Mouse (Mus musculus): Measurements from ENCODE around the gene Fem1a. TPM values are rescaled to one million over a fixed set of nuclear protein-coding genes. Genes with fewer than 3 reads are reported as not detected.
"Not testable (repeated sequence)": the region's sequence is repeated elsewhere in the genome, so short reads cannot be mapped to it uniquely, and the experiment has no call there.

The Fem1a gene
- polyA plus RNA-seq, 1 experiment from 2014 or later = 15.5 TPM

DNA sequence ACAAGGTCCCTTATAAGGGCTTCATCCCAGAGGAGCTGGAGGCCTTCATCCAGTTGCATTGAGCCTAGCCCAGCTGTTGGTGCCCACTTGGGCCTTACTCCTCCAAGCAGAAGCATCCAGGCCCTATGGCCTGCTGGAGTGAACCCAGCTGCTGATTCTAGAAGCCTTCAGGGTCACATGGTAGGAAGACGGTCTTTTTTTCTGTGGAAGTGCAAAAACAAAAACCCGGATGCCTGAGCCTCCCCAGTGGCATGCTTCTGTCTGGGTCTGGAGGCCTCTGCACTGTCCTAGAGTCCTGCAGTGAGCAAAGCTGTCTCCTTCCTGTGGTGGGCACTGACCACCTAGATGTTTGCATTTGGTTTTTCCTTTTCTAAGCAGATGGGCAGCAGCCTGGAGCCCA lies 2.2 kb downstream of the Fem1a start:
- 79% methylated on average over 2 of the region's 2 CpGs for WGBS
- not testable (repeated sequence) for H3K27ac ChIP-seq (ENCODE audit: low read length); H3K9ac ChIP-seq (ENCODE audit: low read depth, low read length); H3K4me2 ChIP-seq (ENCODE audit: low read length); ATAC-seq; H3K9me3 ChIP-seq (replicated peaks; ENCODE audit: control insufficient read depth, low read length, poor library complexity, severe bottlenecking); H3K4me3 ChIP-seq (ENCODE audit: low read depth, low read length); H3K27me3 ChIP-seq (ENCODE audit: control insufficient read depth, insufficient read depth, low read depth, low read length)
- Histone ChIP-seq H3K4me1 (ENCODE audit: control insufficient read depth, insufficient read depth, low read length) (peaks cover 52% of the 10 kb centered on the region), H3K36me3 (ENCODE audit: control insufficient read depth, insufficient read depth, low read length) (peaks cover 13% of the 10 kb centered on the region)

DNA sequence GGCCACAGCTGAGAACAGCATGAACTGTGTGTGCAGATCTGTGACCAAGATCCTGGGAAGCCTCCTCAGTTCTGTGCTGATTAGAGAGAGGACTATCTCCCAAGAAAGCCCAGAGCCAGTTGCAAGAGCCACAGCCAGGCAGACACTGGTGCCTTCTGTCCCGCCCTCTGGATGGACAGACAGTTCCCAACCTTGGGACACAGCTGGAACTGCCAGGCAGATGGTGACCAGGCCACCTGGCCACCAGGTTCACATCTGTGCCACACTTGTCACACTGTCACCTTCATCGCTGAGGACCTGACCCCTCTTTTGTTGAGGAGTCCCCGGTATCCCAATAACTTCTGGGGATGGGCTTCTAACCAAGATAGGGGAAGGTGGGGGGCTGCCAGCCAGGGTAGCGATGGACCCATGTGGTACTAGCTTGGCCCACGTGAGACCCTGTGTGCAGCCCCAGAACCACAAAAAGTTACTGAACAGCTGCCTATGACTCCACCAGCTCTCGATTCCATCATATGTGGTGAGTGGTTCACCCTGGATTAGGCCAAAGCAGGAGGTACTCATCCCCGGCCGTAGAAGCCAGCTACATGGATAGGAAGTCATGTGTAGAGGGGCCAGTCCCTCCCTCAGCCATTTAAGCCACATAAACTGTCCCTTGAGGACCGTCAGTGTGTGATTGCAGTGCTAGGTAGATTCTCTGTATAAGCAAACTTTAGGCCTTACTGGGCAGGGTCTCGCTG lies 2.9 kb downstream of the Fem1a start:
- no peak overlapping the region for H3K4me2 ChIP-seq (ENCODE audit: low read length)
- H3K4me3 ChIP-seq (ENCODE audit: low read depth, low read length) = no peak overlapping the region
- no peak overlapping the region for H3K27ac ChIP-seq (ENCODE audit: low read length)
- no peaks in the 10 kb centered on the region for H3K27me3 ChIP-seq (ENCODE audit: control insufficient read depth, insufficient read depth, low read depth, low read length)
- no peak for ATAC-seq
- no peaks in the 10 kb centered on the region for H3K9me3 ChIP-seq (replicated peaks; ENCODE audit: control insufficient read depth, low read length, poor library complexity, severe bottlenecking)
- 93% methylated on average over 10 of the region's 10 CpGs for WGBS
- H3K9ac ChIP-seq (ENCODE audit: low read depth, low read length) = no peak overlapping the region
- peaks cover 52% of the 10 kb centered on the region for H3K4me1 ChIP-seq (ENCODE audit: control insufficient read depth, insufficient read depth, low read length)
- H3K36me3 ChIP-seq (ENCODE audit: control insufficient read depth, insufficient read depth, low read length) = peaks cover 13% of the 10 kb centered on the region

GRCm38 (mm10) chr17:56261166-56261565 lies 4.6 kb downstream of the Fem1a start:
- Histone ChIP-seq H3K36me3 (ENCODE audit: control insufficient read depth, insufficient read depth, low read length) (peaks cover 17% of the 10 kb centered on the region), H3K4me2 (ENCODE audit: low read length) (no peak overlapping the region), H3K27me3 (ENCODE audit: control insufficient read depth, insufficient read depth, low read depth, low read length) (no peaks in the 10 kb centered on the region), H3K9me3 (replicated peaks; ENCODE audit: control insufficient read depth, low read length, poor library complexity, severe bottlenecking) (no peaks in the 10 kb centered on the region), H3K27ac (ENCODE audit: low read length) (no peak overlapping the region), H3K9ac (ENCODE audit: low read depth, low read length) (0 out of 2 replicates have a peak overlapping the region, but pooled peaks have one; percentile 30), H3K4me3 (ENCODE audit: low read depth, low read length) (no peak overlapping the region), H3K4me1 (ENCODE audit: control insufficient read depth, insufficient read depth, low read length) (peaks cover 48% of the 10 kb centered on the region)
- 74% methylated on average over 3 of the region's 3 CpGs for WGBS
- no peak for ATAC-seq

GRCm38 (mm10) chr17:56262645-56263094 lies 6.1 kb downstream of the Fem1a start:
- Histone ChIP-seq H3K4me1 (ENCODE audit: control insufficient read depth, insufficient read depth, low read length) (peaks cover 46% of the 10 kb centered on the region), H3K4me3 (ENCODE audit: low read depth, low read length) (no peak overlapping the region), H3K4me2 (ENCODE audit: low read length) (no peak overlapping the region), H3K9ac (ENCODE audit: low read depth, low read length) (no peak overlapping the region), H3K36me3 (ENCODE audit: control insufficient read depth, insufficient read depth, low read length) (peaks cover 17% of the 10 kb centered on the region), H3K27me3 (ENCODE audit: control insufficient read depth, insufficient read depth, low read depth, low read length) (no peaks in the 10 kb centered on the region), H3K27ac (ENCODE audit: low read length) (no peak overlapping the region), H3K9me3 (replicated peaks; ENCODE audit: control insufficient read depth, low read length, poor library complexity, severe bottlenecking) (no peaks in the 10 kb centered on the region)
- ATAC-seq = no peak
- WGBS = 89% methylated on average over 3 of the region's 3 CpGs

- H3K27me3 ChIP-seq (ENCODE audit: control insufficient read depth, insufficient read depth, low read depth, low read length) = no peaks in the 10 kb centered on the region
- no peak overlapping the region for H3K27ac ChIP-seq (ENCODE audit: low read length)
- H3K9ac ChIP-seq (ENCODE audit: low read depth, low read length) = no peak overlapping the region
- H3K36me3 ChIP-seq (ENCODE audit: control insufficient read depth, insufficient read depth, low read length) = peaks cover 17% of the 10 kb centered on the region
- H3K4me2 ChIP-seq (ENCODE audit: low read length) = no peak overlapping the region
- peak; percentile 72 for ATAC-seq
- peaks cover 36% of the 10 kb centered on the region for H3K4me1 ChIP-seq (ENCODE audit: control insufficient read depth, insufficient read depth, low read length)
- H3K9me3 ChIP-seq (replicated peaks; ENCODE audit: control insufficient read depth, low read length, poor library complexity, severe bottlenecking) = no peaks in the 10 kb centered on the region
- 21% methylated on average over 8 of the region's 8 CpGs for WGBS
- H3K4me3 ChIP-seq (ENCODE audit: low read depth, low read length) = no peak overlapping the region
Measured at GRCm38 (mm10) chr17:56264020-56264419, 7.4 kb downstream of the Fem1a start.

DNA sequence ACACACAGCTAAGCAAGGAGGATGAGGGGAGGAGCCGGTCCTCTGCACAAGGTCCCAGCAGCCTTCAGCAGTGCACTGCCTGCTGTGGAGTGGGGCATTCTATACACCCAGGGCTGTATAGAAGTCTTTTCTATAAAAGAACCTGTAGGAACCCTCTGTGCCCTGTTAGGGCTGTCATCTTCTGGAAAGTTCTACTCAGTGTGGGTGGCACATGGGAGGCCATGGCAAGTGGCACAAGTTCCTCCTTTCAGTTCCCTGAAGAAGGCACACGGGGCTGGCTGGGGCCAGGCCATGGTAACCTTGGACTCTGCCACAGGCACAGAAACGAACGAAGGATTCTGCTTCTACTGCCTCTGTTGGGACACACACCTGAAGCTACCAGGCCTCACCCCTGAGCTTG lies 8.4 kb downstream of the Fem1a start:
- Histone ChIP-seq H3K27ac (ENCODE audit: low read length) (no peak overlapping the region), H3K9ac (ENCODE audit: low read depth, low read length) (no peak overlapping the region), H3K4me2 (ENCODE audit: low read length) (no peak overlapping the region), H3K4me3 (ENCODE audit: low read depth, low read length) (no peak overlapping the region), H3K9me3 (replicated peaks; ENCODE audit: control insufficient read depth, low read length, poor library complexity, severe bottlenecking) (no peaks in the 10 kb centered on the region), H3K4me1 (ENCODE audit: control insufficient read depth, insufficient read depth, low read length) (peaks cover 30% of the 10 kb centered on the region), H3K36me3 (ENCODE audit: control insufficient read depth, insufficient read depth, low read length) (peaks cover 17% of the 10 kb centered on the region), H3K27me3 (ENCODE audit: control insufficient read depth, insufficient read depth, low read depth, low read length) (no peaks in the 10 kb centered on the region)
- no peak for ATAC-seq
- 94% methylated on average over 4 of the region's 4 CpGs for WGBS

GRCm38 (mm10) chr17:56265869-56266268 lies 9.3 kb downstream of the Fem1a start:
- Histone ChIP-seq H3K4me1 (ENCODE audit: control insufficient read depth, insufficient read depth, low read length) (peaks cover 21% of the 10 kb centered on the region), H3K9me3 (replicated peaks; ENCODE audit: control insufficient read depth, low read length, poor library complexity, severe bottlenecking) (no peaks in the 10 kb centered on the region), H3K4me3 (ENCODE audit: low read depth, low read length) (no peak overlapping the region), H3K27me3 (ENCODE audit: control insufficient read depth, insufficient read depth, low read depth, low read length) (no peaks in the 10 kb centered on the region), H3K4me2 (ENCODE audit: low read length) (no peak overlapping the region), H3K27ac (ENCODE audit: low read length) (no peak overlapping the region), H3K36me3 (ENCODE audit: control insufficient read depth, insufficient read depth, low read length) (peaks cover 12% of the 10 kb centered on the region; the same call in 1 of the 2 replicates), H3K9ac (ENCODE audit: low read depth, low read length) (no peak overlapping the region)
- 94% methylated on average over 3 of the region's 3 CpGs for WGBS
- ATAC-seq = no peak

DNA sequence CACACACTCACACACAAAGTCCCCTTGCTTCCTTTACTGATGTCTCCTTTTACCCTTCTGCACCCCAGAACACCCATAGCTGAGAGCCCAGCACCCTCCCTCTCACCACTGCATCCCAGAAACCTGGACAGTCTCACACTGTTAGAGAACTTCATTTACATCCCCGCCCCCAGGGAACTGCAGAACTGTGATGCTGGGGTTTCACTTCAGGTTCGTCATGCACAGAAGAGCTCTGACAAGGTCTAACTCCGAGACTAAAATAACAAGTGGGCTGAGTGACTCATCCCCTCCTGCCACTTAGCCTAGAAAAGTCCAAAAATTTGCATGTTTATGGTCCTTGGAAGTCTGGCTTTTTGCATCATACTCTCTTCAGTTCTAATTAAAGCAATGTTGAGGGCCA lies 9.7 kb downstream of the Fem1a start:
- no peak overlapping the region for H3K4me3 ChIP-seq (ENCODE audit: low read depth, low read length)
- H3K4me1 ChIP-seq (ENCODE audit: control insufficient read depth, insufficient read depth, low read length) = peaks cover 17% of the 10 kb centered on the region
- no peak overlapping the region for H3K9ac ChIP-seq (ENCODE audit: low read depth, low read length)
- no peak overlapping the region for H3K4me2 ChIP-seq (ENCODE audit: low read length)
- H3K27me3 ChIP-seq (ENCODE audit: control insufficient read depth, insufficient read depth, low read depth, low read length) = no peaks in the 10 kb centered on the region
- H3K27ac ChIP-seq (ENCODE audit: low read length) = no peak overlapping the region
- peaks cover 12% of the 10 kb centered on the region; the same call in 1 of the 2 replicates for H3K36me3 ChIP-seq (ENCODE audit: control insufficient read depth, insufficient read depth, low read length)
- H3K9me3 ChIP-seq (replicated peaks; ENCODE audit: control insufficient read depth, low read length, poor library complexity, severe bottlenecking) = no peaks in the 10 kb centered on the region
- WGBS = 67% methylated on average over 3 of the region's 3 CpGs
- no peak for ATAC-seq

GRCm38 (mm10) chr17:56269153-56269630 lies 12.6 kb downstream of the Fem1a start:
- peak; percentile 90 for ATAC-seq
- H3K4me2 ChIP-seq (ENCODE audit: low read length) = peak overlapping the region; percentile 66
- H3K4me1 ChIP-seq (ENCODE audit: control insufficient read depth, insufficient read depth, low read length) = peaks cover 8% of the 10 kb centered on the region
- H3K27me3 ChIP-seq (ENCODE audit: control insufficient read depth, insufficient read depth, low read depth, low read length) = no peaks in the 10 kb centered on the region
- peak overlapping the region; percentile 54 for H3K9ac ChIP-seq (ENCODE audit: low read depth, low read length)
- peak overlapping the region; percentile 72 for H3K27ac ChIP-seq (ENCODE audit: low read length)
- no peaks in the 10 kb centered on the region for H3K9me3 ChIP-seq (replicated peaks; ENCODE audit: control insufficient read depth, low read length, poor library complexity, severe bottlenecking)
- 22% methylated on average over 12 of the region's 12 CpGs for WGBS
- H3K36me3 ChIP-seq (ENCODE audit: control insufficient read depth, insufficient read depth, low read length) = peaks cover 4% of the 10 kb centered on the region; the same call in 1 of the 2 replicates
- H3K4me3 ChIP-seq (ENCODE audit: low read depth, low read length) = peak overlapping the region; percentile 35
